Mouse (Mus musculus) stomach, postnatal 0 days (tissue): Measurements from ENCODE around the gene Retreg3. TPM values are rescaled to one million over a fixed set of nuclear protein-coding genes. Genes with fewer than 3 reads are reported as not detected.

ENCODE experiments used
- ATAC-seq: fragments of 200-750 bp; cut with Nextera tagmentation; 2 replicates; pipeline ENCODE4 v1.8.0; 2017; ENCODE audit not compliant: low FRiP score, low TSS enrichment
- DNase-seq: peaks from one replicate; pipeline ENCODE4 v3.0.0-alpha.2; 2016; ENCODE audit warnings: low spot score
- H3K27ac ChIP-seq: fragments of 300-500 bp; sonication (generic); replicated peaks from 2 replicates; pipeline ENCODE4 v1.5.1; 2014; ENCODE audit warnings: mild to moderate bottlenecking, control low read depth
- H3K27me3 ChIP-seq: fragments of 300-500 bp; sonication (generic); 2 replicates; pipeline ENCODE4 v1.6.1; 2014; ENCODE audit warnings: low read length; ENCODE audit not compliant: control insufficient read depth, insufficient read depth
- H3K36me3 ChIP-seq: fragments of 300-500 bp; sonication (generic); 2 replicates; pipeline ENCODE4 v1.6.1; 2014; ENCODE audit warnings: low read length, mixed read lengths; ENCODE audit not compliant: control insufficient read depth, insufficient read depth
- H3K4me1 ChIP-seq: fragments of 300-500 bp; sonication (generic); replicated peaks from 2 replicates; pipeline ENCODE4 v1.6.1; 2014; ENCODE audit warnings: antibody characterized with exemption; ENCODE audit not compliant: control insufficient read depth, insufficient read depth
- H3K4me2 ChIP-seq: fragments of 300-500 bp; sonication (generic); replicated peaks from 2 replicates; pipeline ENCODE4 v1.6.1; 2014; ENCODE audit warnings: low read depth, mild to moderate bottlenecking, control low read depth, moderate library complexity
- H3K4me3 ChIP-seq: fragments of 300-500 bp; sonication (generic); 2 replicates; pipeline ENCODE4 v1.5.1; 2014; ENCODE audit warnings: low read depth, low read length, control low read depth
- H3K9ac ChIP-seq: fragments of 300-500 bp; sonication (generic); 2 replicates; pipeline ENCODE4 v1.6.1; 2014; ENCODE audit warnings: mild to moderate bottlenecking, low read length, control low read depth, mixed read lengths
- H3K9me3 ChIP-seq: fragments of 300-500 bp; sonication (generic); 2 replicates; pipeline ENCODE4 v1.6.1; 2016; ENCODE audit warnings: low read length; ENCODE audit not compliant: control insufficient read depth
- CTCF ChIP-seq: IDR thresholded peaks from 2 replicates; pipeline ENCODE4 v1.5.1; 2016; ENCODE audit warnings: antibody characterized with exemption, low read depth, mild to moderate bottlenecking, moderate library complexity
- EP300 ChIP-seq: optimal IDR thresholded peaks from 2 replicates; pipeline ENCODE3; 2016; ENCODE audit warnings: antibody characterized with exemption
- WGBS: fragments of 180-500 bp; shearing (Covaris S2); extraction: QIAGEN DNeasy Blood & Tissue Kit; methylation state at CpG from one replicate; pipeline ENCODE4 v1.1.7; 2014; 5-methylcytosine and 5-hydroxymethylcytosine counted together
- polyA plus RNA-seq: library from polyadenylated mRNA; unstranded; fragments of >200 nt; fragmentation: Nextera tagmentation; extraction: Ambion mirVana; gene quantifications from 2 replicates; pipeline ENCODE4 v1.2.1, GENCODE M21; 2015

Gene Retreg3
- polyA plus RNA-seq, 1 experiment from 2014 or later, result 16.1 TPM

DNA sequence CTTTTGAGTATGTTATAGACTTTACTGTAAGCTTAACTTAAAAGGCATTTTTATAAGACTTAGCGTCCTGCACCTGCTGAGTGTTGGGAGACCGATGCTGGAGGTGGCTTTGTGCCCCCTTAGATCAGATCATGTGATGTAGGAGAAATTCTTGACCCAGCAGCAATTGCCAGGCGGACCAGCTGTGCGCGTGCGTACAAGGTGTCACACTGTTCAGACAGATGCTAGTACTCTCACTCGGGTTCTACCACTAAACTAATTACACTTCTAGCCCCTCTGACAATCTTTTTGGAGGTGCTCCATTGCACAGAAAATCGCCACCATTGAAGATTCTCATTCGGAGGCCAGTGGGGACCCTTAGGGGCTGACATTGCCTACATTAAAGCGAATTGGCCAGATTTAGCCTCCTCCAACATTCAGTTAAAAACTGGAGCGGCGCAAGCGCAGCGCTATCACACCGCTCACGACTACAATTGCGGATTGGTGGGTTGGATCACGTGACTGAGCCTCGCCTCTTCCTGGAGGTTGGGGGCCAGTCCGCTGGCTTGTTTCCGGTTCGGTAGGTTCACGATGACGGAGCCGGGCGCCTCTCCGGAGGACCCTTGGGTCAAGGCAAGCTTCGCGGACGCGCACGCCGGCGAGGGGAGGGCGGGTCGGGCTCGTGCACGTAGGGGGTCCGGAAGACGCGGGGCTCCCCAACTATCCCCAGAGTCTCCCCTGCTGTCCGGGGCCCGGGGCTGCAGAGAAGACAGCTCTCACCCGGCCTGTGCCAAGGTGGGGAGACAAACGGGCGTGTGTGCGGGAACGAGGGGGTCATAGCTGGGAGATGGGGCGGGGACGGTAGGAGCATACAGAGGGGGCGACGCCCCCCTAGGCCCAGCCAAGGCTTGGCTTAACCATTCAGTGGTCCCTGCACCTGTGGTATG lies 32.7 kb downstream of the Retreg3 start, which contains the start of gene Mlx:
Gene Mlx, plus strand, starts transcription at position 522 of the 926 bp plus-strand sequence.
- Histone ChIP-seq H3K4me3 (peak within 1 kb of the TSS; percentile 78), H3K9me3 (no peaks in the 10 kb centered on the region), H3K9ac (peak within 1 kb of the TSS; percentile 85), H3K4me2 (peak within 1 kb of the TSS; percentile 95), H3K27ac (peak within 1 kb of the TSS; percentile 91), H3K36me3 (peaks cover 19% of the 10 kb centered on the region; the same call in 1 of the 2 replicates), H3K4me1 (peaks cover 9% of the 10 kb centered on the region), H3K27me3 (no peaks in the 10 kb centered on the region)
- TF ChIP-seq CTCF, result no peak
- no peak for TF ChIP-seq EP300
- DNase-seq, result peak; percentile 93
- 2% methylated on average over 52 of the region's 52 CpGs for WGBS
- peak; percentile 83 for ATAC-seq

DNA sequence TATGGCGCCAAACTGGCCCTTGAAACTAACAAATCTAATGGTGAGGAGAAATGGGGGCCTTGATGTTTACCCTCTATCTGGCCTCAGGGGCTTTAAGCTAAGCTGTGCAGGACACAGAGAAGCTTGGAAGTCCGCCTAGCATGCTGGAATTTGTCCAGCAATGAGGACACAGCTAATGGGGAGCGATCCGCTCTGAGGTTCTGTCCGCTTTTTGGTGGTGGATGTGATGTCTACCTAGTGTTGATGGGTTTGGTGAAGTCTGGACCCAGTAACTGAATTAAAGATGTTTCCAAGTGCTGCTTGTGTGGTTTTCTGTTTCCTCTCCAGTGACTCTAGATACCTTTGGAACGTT lies 33.4 kb downstream of the Retreg3 start:
- no peak for ATAC-seq
- Histone ChIP-seq H3K4me2 (peak overlapping the region; percentile 95), H3K4me1 (peaks cover 9% of the 10 kb centered on the region), H3K27me3 (no peaks in the 10 kb centered on the region), H3K9ac (peak overlapping the region; percentile 85; the same call in 1 of the 2 replicates), H3K27ac (peak overlapping the region; percentile 91), H3K36me3 (peaks cover 15% of the 10 kb centered on the region; the same call in 1 of the 2 replicates), H3K4me3 (no peak overlapping the region), H3K9me3 (no peaks in the 10 kb centered on the region)
- no peak for TF ChIP-seq EP300
- no peak for TF ChIP-seq CTCF
- no peak for DNase-seq
- 67% methylated on average over 6 of the region's 6 CpGs for WGBS

GRCm38 (mm10) chr11:101085617-101086322 lies 33.9 kb downstream of the Retreg3 start:
- ATAC-seq (no peak), DNase-seq (no peak)
- Histone ChIP-seq H3K36me3 (0 out of 2 replicates have a peak, but pooled peaks cover 10% of the 10 kb centered on the region), H3K27me3 (no peaks in the 10 kb centered on the region), H3K9me3 (no peaks in the 10 kb centered on the region), H3K27ac (0 out of 2 replicates have a peak overlapping the region, but pooled peaks have one; percentile 8), H3K4me1 (peaks cover 9% of the 10 kb centered on the region), H3K9ac (no peak overlapping the region), H3K4me2 (no peak overlapping the region), H3K4me3 (no peak overlapping the region)
- WGBS, result 94% methylated on average over 18 of the region's 18 CpGs
- TF ChIP-seq EP300 (no peak), CTCF (no peak)

GRCm38 (mm10) chr11:101084811-101085210 lies 34.9 kb downstream of the Retreg3 start:
- no peak for DNase-seq
- no peak overlapping the region for H3K27ac ChIP-seq
- H3K4me2 ChIP-seq, result no peak overlapping the region
- peaks cover 9% of the 10 kb centered on the region for H3K4me1 ChIP-seq
- no peak overlapping the region for H3K9ac ChIP-seq
- no peak overlapping the region for H3K4me3 ChIP-seq
- 91% methylated on average over 12 of the region's 12 CpGs for WGBS
- ATAC-seq, result no peak
- 0 out of 2 replicates have a peak, but pooled peaks cover 6% of the 10 kb centered on the region for H3K36me3 ChIP-seq
- 0 out of 2 replicates have a peak, but pooled peaks cover under 1% of the 10 kb centered on the region for H3K27me3 ChIP-seq
- H3K9me3 ChIP-seq, result no peaks in the 10 kb centered on the region
- no peak for TF ChIP-seq CTCF
- no peak for TF ChIP-seq EP300

- 84% methylated on average over 14 of the region's 14 CpGs for whole genome bisulfite sequencing
These were observed 35.4 kb downstream of the Retreg3 start for GRCm38 (mm10) chr11:101084246-101084645.

More at GRCm38 (mm10) chr11:101084246-101084645, 35.4 kb downstream of the Retreg3 start:
- Histone ChIP-seq H3K27ac (no peak overlapping the region), H3K9me3 (no peaks in the 10 kb centered on the region), H3K4me3 (no peak overlapping the region), H3K4me2 (no peak overlapping the region), H3K36me3 (0 out of 2 replicates have a peak, but pooled peaks cover 2% of the 10 kb centered on the region), H3K9ac (no peak overlapping the region), H3K27me3 (0 out of 2 replicates have a peak, but pooled peaks cover 2% of the 10 kb centered on the region), H3K4me1 (peaks cover 9% of the 10 kb centered on the region)
- TF ChIP-seq EP300 (no peak), CTCF (no peak)
- DNase-seq (no peak), ATAC-seq (no peak)
